Mouse (Mus musculus) kidney, embryonic 16.5 days (tissue): ENCODE measurements around the gene Ntm. TPM values are rescaled to one million over a fixed set of nuclear protein-coding genes. Genes with fewer than 3 reads are reported as not detected.

Source experiments
- ATAC-seq: fragments of 200-750 bp; cut with Nextera tagmentation; 2 replicates; pipeline ENCODE4 v1.8.0; 2017; ENCODE audit warnings: moderate TSS enrichment; ENCODE audit not compliant: low FRiP score, low TSS enrichment
- H3K27ac ChIP-seq: fragments of 300-500 bp; sonication (generic); 2 replicates; pipeline ENCODE4 v1.5.1; 2014; ENCODE audit warnings: low read length
- H3K27me3 ChIP-seq: fragments of 300-500 bp; sonication (generic); 2 replicates; pipeline ENCODE4 v1.6.1; 2014; ENCODE audit warnings: low read length, control low read depth, mixed read lengths; ENCODE audit not compliant: insufficient read depth
- H3K36me3 ChIP-seq: fragments of 300-500 bp; sonication (generic); 2 replicates; pipeline ENCODE4 v1.6.1; 2014; ENCODE audit warnings: low read length, control low read depth, mixed read lengths; ENCODE audit not compliant: insufficient read depth
- H3K4me1 ChIP-seq: fragments of 300-500 bp; sonication (generic); 2 replicates; pipeline ENCODE4 v1.6.1; 2014; ENCODE audit warnings: low read length, control low read depth, mixed read lengths; ENCODE audit not compliant: insufficient read depth
- H3K4me2 ChIP-seq: fragments of 300-500 bp; sonication (generic); replicated peaks from 2 replicates; pipeline ENCODE4 v1.6.1; 2014; ENCODE audit warnings: low read depth, low read length
- H3K4me3 ChIP-seq: fragments of 300-500 bp; sonication (generic); 2 replicates; pipeline ENCODE4 v1.5.1; 2014; ENCODE audit warnings: mild to moderate bottlenecking, low read length
- H3K9ac ChIP-seq: fragments of 300-500 bp; sonication (generic); replicated peaks from 2 replicates; pipeline ENCODE4 v1.6.1; 2014; ENCODE audit warnings: low read length
- H3K9me3 ChIP-seq: fragments of 300-500 bp; sonication (generic); 2 replicates; pipeline ENCODE4 v1.6.1; 2016; ENCODE audit warnings: low read length, control low read depth
- WGBS: fragments of 180-500 bp; shearing (Covaris S2); extraction: QIAGEN DNeasy Blood & Tissue Kit; methylation state at CpG from one replicate; pipeline ENCODE4 v1.1.7; 2014; 5-methylcytosine and 5-hydroxymethylcytosine counted together
- polyA plus RNA-seq: library from polyadenylated mRNA; unstranded; fragments of >200 nt; fragmentation: Nextera tagmentation; extraction: Ambion mirVana; gene quantifications from 2 replicates; pipeline ENCODE4 v1.2.1, GENCODE M21; 2015

Gene Ntm
- polyA plus RNA-seq, 1 experiment from 2014 or later: 42.1 TPM

DNA sequence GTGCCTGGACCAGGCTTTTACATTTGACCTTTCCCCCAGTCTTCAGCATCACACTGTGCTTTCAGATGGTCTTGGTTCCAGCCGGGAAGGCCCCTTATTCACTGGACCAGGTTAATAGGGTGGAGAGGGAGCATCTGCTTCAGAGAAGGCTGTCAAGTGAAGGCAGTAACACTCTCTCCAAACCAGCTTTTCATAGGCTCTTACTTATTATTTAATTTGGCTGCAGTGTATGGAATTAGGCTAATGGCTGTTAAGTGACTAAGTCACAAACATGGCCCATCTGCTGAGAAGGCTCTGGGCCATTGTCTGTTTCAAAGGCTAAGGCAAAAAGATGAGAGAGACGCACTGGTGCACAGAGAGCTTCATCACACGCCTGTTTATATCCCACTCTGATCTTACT is 593.3 kb downstream of the Ntm start:
- Histone ChIP-seq H3K27me3 (no peaks in the 10 kb centered on the region), H3K9me3 (no peaks in the 10 kb centered on the region), H3K4me2 (no peak overlapping the region), H3K36me3 (no peaks in the 10 kb centered on the region), H3K4me1 (no peaks in the 10 kb centered on the region), H3K9ac (no peak overlapping the region), H3K4me3 (no peak overlapping the region), H3K27ac (no peak overlapping the region)
- no peak for ATAC-seq
- 86% methylated on average over 3 of the region's 3 CpGs for WGBS

DNA sequence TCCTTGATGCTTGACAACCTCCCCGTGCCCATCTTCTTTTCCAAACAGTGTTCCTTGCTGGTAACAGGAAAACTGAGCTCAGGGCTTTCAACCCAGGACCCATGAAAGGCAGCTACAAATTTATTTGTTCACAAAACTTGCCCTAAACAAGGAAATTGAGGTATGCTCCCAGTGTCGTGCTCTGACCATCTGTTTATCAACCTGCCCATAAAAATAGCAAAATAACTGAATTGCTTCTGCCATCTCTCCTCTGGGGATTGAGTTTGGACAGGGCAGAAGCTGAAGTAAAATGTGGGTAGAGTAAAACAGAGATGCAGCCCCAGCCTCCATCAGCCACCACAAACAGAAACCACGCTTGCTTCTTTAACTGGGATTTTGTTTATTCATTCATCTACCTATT is 594.6 kb downstream of the Ntm start:
- ATAC-seq: no peak
- 65% methylated on average over 3 of the region's 3 CpGs for WGBS
- H3K27ac ChIP-seq: no peak overlapping the region

DNA sequence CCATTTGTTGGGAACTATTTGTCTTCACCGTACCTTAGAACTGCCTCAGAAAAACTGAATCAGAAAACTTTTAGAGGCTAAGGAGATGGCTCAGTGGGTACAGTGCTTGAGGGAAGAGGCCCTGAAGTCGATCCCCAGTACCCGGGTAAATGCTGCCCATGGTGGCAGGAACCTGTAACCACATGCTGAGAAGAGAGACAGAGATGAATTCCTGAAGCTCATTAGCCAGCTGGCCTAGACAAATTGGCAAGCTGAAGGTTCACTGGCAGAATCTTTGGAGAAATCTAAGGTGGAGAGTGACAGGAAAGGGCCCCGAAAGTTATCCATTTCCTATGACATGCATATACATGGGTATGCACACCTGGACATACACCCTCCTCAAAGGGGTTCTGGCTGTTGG is 605.1 kb downstream of the Ntm start:
- WGBS: 86% methylated on average over 4 of the region's 4 CpGs
- no peak for ATAC-seq
- H3K9ac ChIP-seq: no peak overlapping the region

More for the DNA sequence above, 594.6 kb downstream of the Ntm start:
- H3K4me1 ChIP-seq: no peaks in the 10 kb centered on the region
- H3K4me2 ChIP-seq: no peak overlapping the region
- H3K27me3 ChIP-seq: no peaks in the 10 kb centered on the region
- H3K9me3 ChIP-seq: no peaks in the 10 kb centered on the region
- no peaks in the 10 kb centered on the region for H3K36me3 ChIP-seq
- H3K4me3 ChIP-seq: no peak overlapping the region
- H3K9ac ChIP-seq: no peak overlapping the region

DNA sequence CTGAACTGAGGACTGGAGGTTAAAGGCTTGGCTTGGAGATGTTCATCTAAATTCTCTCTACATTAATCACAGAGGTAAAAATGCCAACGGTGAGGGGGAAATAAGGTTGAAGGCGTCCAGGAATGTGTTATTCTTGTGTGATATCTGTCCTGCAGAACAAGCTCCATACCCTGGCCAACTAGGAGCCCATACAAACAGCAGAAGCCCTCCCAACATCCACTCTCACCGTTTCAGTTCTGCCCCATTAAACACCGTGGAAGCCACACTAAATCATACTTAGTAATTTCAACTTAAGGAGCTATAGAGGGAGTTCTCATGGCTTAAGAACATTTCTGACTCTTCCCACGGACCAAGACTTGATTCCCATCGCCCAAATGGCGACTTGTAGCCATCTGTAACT is 620.6 kb downstream of the Ntm start:
- Histone ChIP-seq H3K27ac (no peak overlapping the region), H3K4me1 (0 out of 2 replicates have a peak, but pooled peaks cover 6% of the 10 kb centered on the region), H3K4me3 (no peak overlapping the region), H3K36me3 (no peaks in the 10 kb centered on the region), H3K27me3 (no peaks in the 10 kb centered on the region), H3K9ac (no peak overlapping the region), H3K9me3 (no peaks in the 10 kb centered on the region), H3K4me2 (no peak overlapping the region)
- ATAC-seq: peak; percentile 63
- WGBS: 26% methylated on average over 7 of the region's 7 CpGs

More for the DNA sequence above, 605.1 kb downstream of the Ntm start:
- Histone ChIP-seq H3K4me2 (no peak overlapping the region), H3K36me3 (no peaks in the 10 kb centered on the region), H3K27ac (no peak overlapping the region), H3K4me3 (no peak overlapping the region), H3K9me3 (no peaks in the 10 kb centered on the region), H3K4me1 (peaks cover 7% of the 10 kb centered on the region), H3K27me3 (no peaks in the 10 kb centered on the region)

DNA sequence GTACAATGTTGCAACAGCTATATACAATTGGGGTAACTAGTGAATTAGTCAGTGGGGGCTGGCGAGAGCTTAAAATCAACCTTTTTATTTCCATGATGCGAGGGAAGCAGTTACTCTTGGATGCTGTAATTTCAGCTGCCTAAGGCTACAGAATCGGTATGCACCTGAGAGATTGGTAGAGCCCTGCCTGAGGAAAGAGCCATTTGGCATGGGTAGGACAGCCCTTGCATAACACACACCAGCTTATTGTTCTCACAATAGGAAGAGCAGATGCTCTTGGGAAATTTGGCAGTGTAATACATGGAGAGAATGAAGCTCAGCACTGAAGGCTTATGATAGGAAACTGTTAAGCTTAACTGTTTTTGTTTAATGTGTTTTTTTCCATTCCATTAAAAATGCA is 621.6 kb downstream of the Ntm start:
- 81% methylated on average over 3 of the region's 3 CpGs for WGBS
- ATAC-seq: no peak
- Histone ChIP-seq H3K36me3 (no peaks in the 10 kb centered on the region), H3K9ac (no peak overlapping the region), H3K4me1 (peaks cover 9% of the 10 kb centered on the region; the same call in 1 of the 2 replicates), H3K4me3 (no peak overlapping the region), H3K4me2 (no peak overlapping the region), H3K27ac (no peak overlapping the region), H3K9me3 (no peaks in the 10 kb centered on the region), H3K27me3 (no peaks in the 10 kb centered on the region)

DNA sequence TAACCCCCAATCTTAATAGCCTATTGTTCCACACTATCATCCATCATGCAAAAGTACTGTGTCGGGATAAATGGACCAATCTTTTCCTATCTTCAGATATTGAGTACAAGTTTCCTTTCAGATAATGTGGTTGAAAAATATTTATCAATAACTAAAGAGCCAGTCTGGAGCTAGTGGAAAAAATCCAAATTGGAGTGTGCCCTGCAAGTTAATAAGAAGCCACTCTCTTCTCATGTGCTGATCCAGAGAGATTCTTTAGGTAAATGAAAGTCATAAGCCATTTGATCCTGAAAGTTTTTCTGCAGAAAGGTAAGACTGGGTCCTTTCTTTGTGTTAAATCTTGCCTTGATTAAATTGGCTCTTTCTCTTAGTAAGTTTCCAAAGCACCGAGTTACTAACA is 627.3 kb downstream of the Ntm start:
- Histone ChIP-seq H3K27ac (no peak overlapping the region), H3K4me2 (no peak overlapping the region), H3K27me3 (no peaks in the 10 kb centered on the region), H3K36me3 (no peaks in the 10 kb centered on the region), H3K9me3 (no peaks in the 10 kb centered on the region), H3K4me3 (no peak overlapping the region), H3K9ac (no peak overlapping the region), H3K4me1 (peaks cover 18% of the 10 kb centered on the region)
- ATAC-seq: no peak
- 69% methylated on average over 2 of the region's 2 CpGs for WGBS

DNA sequence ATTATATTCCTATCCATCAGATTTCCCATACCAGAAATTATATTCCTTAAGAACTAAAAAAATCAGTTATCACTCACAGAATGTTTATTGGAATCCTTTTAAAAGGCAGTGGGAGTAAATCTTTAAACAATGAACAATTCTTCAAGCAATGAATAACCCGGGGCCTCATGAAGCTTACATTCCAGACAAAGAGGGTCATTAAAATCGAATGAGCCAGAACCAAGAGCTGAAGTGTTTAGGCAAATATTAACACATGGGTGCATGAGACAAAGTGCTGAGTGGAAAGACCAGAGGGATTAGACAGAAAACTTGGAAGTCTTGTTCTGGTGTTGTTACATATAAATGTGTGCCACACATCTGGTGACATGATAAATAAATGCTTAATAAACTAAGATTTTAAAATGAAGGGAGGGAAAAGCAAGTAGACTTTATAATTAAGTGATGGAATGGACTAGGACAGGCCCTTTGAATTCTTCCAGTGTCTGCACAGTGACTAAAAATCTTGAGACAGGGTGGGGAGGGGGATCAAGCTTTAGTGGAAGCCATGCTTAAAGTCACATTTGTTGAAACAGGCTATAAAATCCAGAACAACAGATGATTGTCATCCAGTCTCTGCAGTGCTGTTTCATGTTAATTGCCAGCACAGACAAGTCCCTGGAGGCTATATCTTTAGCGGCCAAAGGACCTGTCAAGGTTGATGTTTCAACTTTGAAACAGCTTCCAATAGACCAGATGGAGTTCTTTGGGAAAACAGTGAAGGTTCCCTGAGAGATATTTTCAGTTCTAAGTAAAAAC is 630.4 kb downstream of the Ntm start:
- peaks cover 21% of the 10 kb centered on the region for H3K4me1 ChIP-seq
- H3K4me2 ChIP-seq: 0 out of 2 replicates have a peak overlapping the region, but pooled peaks have one; percentile 0
- no peaks in the 10 kb centered on the region for H3K36me3 ChIP-seq
- no peaks in the 10 kb centered on the region for H3K9me3 ChIP-seq
- H3K27ac ChIP-seq: peak overlapping the region; percentile 88
- no peak overlapping the region for H3K4me3 ChIP-seq
- H3K27me3 ChIP-seq: no peaks in the 10 kb centered on the region
- 6% methylated on average over 3 of the region's 3 CpGs for WGBS
- peak; percentile 72; the same call in 1 of the 2 replicates for ATAC-seq
- no peak overlapping the region for H3K9ac ChIP-seq

DNA sequence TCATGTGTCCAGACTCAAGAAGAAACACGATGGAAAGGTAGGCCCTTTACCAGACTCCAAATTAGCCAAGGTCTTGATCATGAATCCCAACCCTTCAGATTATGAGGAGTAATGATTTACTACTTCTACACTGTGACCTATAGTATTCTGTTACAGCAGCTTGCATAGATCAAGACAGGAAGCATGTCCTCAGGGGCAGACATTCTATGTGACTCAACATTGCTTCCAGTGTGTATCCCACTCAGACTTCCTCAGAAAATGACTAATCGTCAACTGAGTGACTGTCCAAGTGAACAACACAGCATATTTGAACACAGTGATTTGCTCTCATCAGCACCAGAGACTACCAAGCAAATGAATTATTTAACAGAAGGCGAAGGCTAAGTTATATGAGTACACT is 632.5 kb downstream of the Ntm start:
- H3K9me3 ChIP-seq: no peaks in the 10 kb centered on the region
- no peak overlapping the region for H3K27ac ChIP-seq
- peaks cover 16% of the 10 kb centered on the region for H3K4me1 ChIP-seq
- no peak overlapping the region for H3K4me2 ChIP-seq
- 0 out of 2 replicates have a peak, but pooled peaks have one; percentile 59 for ATAC-seq
- H3K4me3 ChIP-seq: no peak overlapping the region
- 69% methylated on average over 3 of the region's 3 CpGs for WGBS
- no peaks in the 10 kb centered on the region for H3K36me3 ChIP-seq
- no peaks in the 10 kb centered on the region for H3K27me3 ChIP-seq
- H3K9ac ChIP-seq: no peak overlapping the region

DNA sequence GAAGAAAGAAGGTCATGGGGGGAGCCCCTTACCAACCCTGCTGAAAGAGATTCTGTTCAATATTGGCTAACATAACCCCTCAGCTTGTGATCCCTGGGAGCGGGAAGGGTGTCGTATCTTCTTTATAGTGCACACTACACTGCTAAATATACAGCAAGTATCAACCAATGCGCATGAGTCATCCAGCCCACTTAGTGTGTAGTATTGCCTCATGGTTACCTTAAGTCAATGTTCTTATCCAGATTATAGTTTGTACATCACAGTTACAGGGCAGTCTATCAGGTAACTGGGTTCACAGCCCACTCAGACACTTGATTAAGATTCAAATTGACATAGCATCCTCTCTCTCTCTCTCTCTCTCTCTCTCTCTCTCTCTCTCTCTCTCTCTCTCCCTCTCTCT is 636.7 kb downstream of the Ntm start:
- Histone ChIP-seq H3K4me2 (no peak overlapping the region), H3K27ac (no peak overlapping the region), H3K4me1 (peaks cover 3% of the 10 kb centered on the region; the same call in 1 of the 2 replicates), H3K9me3 (no peaks in the 10 kb centered on the region), H3K36me3 (no peaks in the 10 kb centered on the region), H3K4me3 (no peak overlapping the region), H3K9ac (no peak overlapping the region), H3K27me3 (no peaks in the 10 kb centered on the region)
- 92% methylated on average over 3 of the region's 3 CpGs for WGBS
- ATAC-seq: no peak

DNA sequence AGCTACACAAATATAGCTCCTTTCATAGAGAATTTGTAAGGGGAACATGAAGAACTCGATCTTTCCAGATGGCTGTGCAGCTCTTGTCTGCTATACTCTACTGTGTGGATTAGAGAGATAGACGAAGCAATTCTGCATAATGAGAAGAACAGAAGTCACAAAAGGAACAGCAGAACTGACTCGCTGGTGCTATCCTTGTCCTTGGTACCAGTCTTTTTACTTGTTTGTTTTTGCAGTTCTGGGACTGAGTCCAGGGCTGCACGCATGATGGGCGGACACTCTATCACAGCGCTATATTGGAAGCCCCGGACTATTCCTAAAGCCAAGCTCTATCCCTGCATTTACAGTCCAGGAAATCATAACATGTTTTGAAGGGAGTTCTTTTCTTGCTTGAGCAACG is 637.8 kb downstream of the Ntm start:
- Histone ChIP-seq H3K9me3 (no peaks in the 10 kb centered on the region), H3K4me1 (no peaks in the 10 kb centered on the region), H3K4me2 (no peak overlapping the region), H3K27ac (no peak overlapping the region), H3K27me3 (no peaks in the 10 kb centered on the region), H3K9ac (no peak overlapping the region), H3K4me3 (no peak overlapping the region), H3K36me3 (no peaks in the 10 kb centered on the region)
- no peak for ATAC-seq
- WGBS: 73% methylated on average over 8 of the region's 8 CpGs
